Mouse (Mus musculus) adrenal gland, postnatal 25 days (tissue): ENCODE measurements around the gene Slit3. TPM values are rescaled to one million over a fixed set of nuclear protein-coding genes. Genes with fewer than 3 reads are reported as not detected.

Experiments used
- DNase-seq: peaks from one replicate; pipeline ENCODE4 v3.0.0; 2021; ENCODE audit warnings: mixed read lengths
- total RNA-seq: library from RNA; stranded (reverse); gene quantifications from 2 replicates; pipeline ENCODE4 v1.2.3, GENCODE M21; 2021

Slit3 gene
- total RNA-seq, 1 experiment from 2014 or later, result 40.6 TPM

GRCm38 (mm10) chr11:35639428-35639827, 518.4 kb downstream of the Slit3 start:
- no peak for DNase-seq

- no peak for DNase-seq
Measured at GRCm38 (mm10) chr11:35651286-35651685, 530.3 kb downstream of the Slit3 start.

DNA sequence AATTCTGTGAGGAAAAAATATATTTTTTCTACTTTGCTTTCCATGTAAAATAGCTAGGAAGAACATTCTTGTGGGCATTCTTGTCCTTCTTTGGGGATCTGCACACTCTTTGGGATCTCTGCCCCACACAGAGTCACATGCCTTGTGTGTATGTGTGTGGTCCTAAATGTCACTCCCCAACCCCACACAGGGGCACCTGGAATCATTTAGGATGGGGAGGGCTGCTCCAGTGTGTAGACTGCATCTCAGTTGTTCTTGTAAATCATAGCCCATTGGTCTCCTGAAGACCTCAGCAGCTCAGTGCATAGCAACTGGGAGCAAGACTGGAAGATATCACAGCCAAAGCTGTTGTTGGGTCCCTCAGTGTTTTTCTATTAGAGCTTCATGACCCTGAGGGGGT, 534.8 kb downstream of the Slit3 start:
- no peak for DNase-seq

GRCm38 (mm10) chr11:35657582-35657981, 536.6 kb downstream of the Slit3 start:
- no peak for DNase-seq

GRCm38 (mm10) chr11:35660967-35661366, 539.9 kb downstream of the Slit3 start:
- no peak for DNase-seq

DNA sequence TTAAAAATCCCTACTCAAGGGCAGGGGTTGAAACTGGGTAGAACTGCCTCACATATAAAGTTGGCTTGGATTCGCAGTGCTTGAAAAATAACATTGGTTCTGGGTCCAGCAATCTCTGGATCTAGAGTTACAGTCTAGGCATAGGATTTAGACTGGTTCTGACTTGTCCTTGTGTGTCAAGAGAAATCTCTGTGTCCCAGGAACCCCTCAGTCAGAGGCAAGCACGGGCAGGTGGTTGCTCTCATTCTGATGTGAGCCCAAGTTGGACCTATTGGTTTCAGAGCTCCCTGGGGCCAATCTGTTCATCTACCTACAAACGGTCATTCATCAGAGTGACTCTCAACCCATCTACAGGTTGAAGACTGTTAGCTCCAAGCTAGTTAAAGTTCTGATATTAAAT, 541.9 kb downstream of the Slit3 start:
- no peak for DNase-seq

- no peak for DNase-seq
Measured at GRCm38 (mm10) chr11:35663661-35664060, 542.6 kb downstream of the Slit3 start.

DNA sequence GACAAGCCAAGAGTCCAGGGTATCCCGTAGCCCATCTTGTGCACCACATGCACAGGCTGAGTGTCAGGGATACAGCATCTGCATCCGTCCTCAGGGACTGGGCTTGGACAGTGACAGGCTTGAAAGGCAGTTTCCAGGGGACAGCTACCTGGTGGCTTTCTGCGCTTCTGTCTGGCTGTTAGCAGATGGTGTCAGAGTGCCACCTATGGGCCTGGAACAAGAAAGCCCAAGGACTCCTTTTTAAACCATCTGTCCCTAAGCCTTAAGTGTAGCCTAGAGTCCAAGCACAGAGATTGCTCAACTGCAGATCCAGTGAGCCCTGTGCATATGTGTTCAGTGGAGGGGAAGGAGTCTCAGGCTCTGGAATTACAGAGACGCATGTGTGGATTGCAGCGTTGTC, 544.0 kb downstream of the Slit3 start:
- peak; percentile 27 for DNase-seq

GRCm38 (mm10) chr11:35667428-35667827, 546.4 kb downstream of the Slit3 start:
- DNase-seq, result peak; percentile 45

- DNase-seq, result peak; percentile 71
Measured at GRCm38 (mm10) chr11:35668138-35668537, 547.1 kb downstream of the Slit3 start.

GRCm38 (mm10) chr11:35668750-35669149, 547.7 kb downstream of the Slit3 start:
- peak; percentile 18 for DNase-seq

DNA sequence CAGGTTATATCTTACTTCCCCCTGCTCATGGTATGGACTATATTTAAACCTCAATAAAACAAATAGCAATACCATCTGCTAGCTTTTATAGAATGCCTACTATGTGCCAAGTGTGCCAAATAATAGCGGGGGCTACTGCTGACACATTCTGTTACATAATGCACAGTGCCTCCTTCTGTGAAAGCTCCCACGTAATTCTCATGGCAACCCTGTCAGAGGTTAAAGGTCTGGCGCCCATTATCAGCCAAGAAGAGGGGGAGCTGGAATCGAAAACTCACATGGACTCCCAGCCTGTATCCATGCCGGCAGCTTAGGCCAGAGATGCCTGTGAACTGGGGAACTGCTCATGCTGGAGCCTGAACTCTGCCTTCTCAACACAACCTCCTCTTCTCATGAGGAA, 548.5 kb downstream of the Slit3 start:
- DNase-seq, result no peak

GRCm38 (mm10) chr11:35670181-35670580, 549.2 kb downstream of the Slit3 start:
- no peak for DNase-seq

GRCm38 (mm10) chr11:35670746-35671145, 549.7 kb downstream of the Slit3 start:
- DNase-seq, result no peak

DNA sequence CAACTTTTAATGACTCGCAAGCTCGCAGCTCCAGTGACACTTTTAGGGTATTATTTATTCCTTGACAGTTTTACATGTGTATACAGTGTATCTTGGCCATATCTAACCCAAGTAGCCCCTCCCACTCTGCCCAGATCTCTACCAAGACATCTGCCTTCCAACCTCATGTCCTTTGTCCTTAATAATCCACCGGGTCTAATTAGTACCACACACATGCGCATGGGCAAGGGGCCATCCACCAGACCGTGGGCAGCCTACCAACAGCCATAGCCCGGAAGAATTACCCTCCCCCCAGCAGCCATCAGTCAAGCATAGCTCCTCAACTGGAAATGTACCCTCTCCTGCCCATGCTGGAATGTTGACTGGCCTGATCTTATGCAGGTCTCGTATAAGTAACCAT, 552.0 kb downstream of the Slit3 start:
- no peak for DNase-seq

DNA sequence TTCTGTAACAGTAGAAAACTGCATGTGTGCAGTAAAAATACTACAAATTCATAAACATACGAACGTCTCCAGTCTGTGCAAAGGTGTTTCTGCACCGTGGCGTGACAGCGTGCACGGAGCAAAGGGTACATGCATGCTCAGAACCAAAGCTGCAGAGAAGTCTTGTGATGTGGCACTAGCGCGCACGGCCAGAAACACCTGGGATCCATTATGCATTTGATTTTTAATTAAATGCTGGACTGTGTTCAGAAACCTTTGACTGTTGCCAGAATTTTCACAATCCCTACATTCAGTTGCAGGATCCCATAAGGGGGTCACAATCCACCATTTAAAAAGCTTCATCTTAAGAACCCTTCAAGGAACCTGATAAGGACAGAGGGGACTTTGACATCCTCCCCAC, 553.2 kb downstream of the Slit3 start:
- no peak for DNase-seq

DNA sequence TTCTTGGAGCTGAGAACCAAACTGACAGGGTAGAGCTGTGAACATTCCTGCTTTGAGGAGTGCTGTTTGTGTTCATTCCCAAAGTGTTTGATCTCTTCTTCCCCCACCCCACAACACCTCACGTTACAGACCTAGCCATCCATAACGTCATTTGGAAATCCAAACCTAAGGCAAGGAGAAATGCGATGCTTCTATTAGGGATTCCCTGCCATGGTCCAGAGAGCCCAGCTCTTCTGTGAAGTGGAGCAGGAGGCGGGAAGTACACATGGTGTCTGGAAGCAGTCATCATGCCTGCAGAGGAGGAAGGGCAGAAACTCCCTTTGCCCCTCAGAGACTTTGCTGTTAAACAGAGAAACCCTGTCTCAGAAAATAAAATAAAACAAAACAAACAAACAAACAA, 555.7 kb downstream of the Slit3 start:
- DNase-seq, result no peak

GRCm38 (mm10) chr11:35679976-35680375, 559.0 kb downstream of the Slit3 start:
- DNase-seq, result no peak

- no peak for DNase-seq
Measured at GRCm38 (mm10) chr11:35687316-35687715, 566.3 kb downstream of the Slit3 start.

- DNase-seq, result no peak
Measured at GRCm38 (mm10) chr11:35690515-35691281, 569.7 kb downstream of the Slit3 start.

- DNase-seq, result peak; percentile 57
Measured at GRCm38 (mm10) chr11:35693136-35693535, 572.1 kb downstream of the Slit3 start.

DNA sequence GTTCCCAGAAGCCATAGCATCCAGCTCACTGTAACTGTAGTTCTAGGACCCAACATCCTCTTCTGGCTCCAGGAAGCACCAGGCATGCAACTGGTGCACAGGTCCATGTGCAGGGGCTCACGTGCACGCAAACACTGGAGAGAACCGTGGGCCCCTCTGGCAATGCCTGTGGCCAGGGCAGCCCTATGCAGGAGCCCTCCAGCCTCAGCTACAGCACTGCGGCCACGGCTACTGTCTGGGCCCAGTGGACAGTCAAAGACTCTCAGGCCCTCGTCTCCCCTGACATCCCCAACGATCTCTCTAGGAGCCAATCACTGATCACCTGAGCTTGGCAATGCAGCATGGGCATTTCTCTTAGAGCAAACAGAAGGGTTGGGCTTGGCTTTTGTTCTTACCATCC, 572.6 kb downstream of the Slit3 start:
- no peak for DNase-seq

GRCm38 (mm10) chr11:35697476-35697875, 576.5 kb downstream of the Slit3 start:
- no peak for DNase-seq

- no peak for DNase-seq
Measured at GRCm38 (mm10) chr11:35698901-35699300, 577.9 kb downstream of the Slit3 start.

DNA sequence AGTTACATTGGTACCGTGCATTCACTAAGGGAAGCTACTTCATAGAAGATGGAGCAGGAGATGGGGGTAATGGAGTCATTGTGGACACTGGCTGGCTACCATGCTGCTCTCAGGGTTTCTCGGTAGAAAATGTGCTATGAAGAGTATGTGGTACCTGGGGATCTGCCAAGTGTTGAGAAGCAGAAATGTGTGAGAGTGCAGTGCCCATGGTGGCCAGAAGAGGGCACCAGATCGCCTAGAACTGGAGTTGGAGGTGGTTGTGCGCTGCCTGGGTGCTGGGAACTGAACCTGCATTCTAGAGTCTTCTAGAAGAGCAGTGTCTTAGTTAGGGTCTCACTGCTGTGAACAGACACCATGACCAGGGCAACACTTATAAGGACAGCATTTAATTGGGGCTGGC, 582.4 kb downstream of the Slit3 start:
- DNase-seq, result no peak
